Mouse (Mus musculus): ENCODE data around the gene Cep83. TPM values are rescaled to one million over a fixed set of nuclear protein-coding genes. Genes with fewer than 3 reads are reported as not detected.

Cep83 gene
- polyA plus RNA-seq, 1 experiment: 1.2 TPM

DNA sequence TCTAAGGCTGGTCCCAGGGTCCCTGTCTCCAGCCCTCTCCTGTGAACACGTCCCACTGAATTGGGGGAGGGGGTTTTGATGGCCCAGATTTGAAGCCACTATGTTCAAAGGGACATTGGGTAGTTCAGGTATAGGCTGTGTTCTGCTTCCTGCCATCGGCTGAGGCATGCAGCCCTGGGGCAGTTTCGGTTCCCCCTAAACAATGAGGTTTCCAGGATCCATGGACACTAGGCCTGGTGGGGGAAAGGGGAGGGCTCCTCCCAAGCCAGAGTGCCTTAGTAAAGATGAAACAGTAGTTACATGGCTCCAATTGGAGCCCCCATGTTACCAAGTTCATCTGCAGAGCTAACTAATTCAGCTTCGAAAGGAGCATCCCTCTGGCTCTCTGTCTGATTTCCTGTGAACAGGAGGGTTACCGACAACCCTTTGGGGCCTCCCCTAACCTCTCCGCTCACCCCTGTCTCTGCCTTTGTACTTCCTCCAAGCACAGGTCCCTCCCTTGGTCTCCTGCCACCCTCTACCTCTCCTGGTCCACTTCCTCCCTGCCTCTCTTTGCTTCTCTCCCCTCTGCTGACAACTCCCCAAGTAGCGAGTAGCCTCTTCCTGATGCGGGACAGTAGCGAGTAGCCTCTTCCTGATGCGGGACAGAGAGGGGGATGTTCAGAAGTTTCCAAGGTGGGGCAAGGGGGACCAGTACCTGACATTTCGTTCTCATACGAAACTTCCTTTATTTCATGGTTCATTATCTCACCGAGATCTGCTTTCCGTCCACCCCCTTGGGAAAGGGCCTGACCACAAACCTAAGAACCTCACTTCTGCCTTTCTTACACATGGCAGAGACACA is 139.7 kb downstream of the Cep83 start:
- no peaks in the 10 kb centered on the region for H3K36me3 ChIP-seq (ENCODE audit: control insufficient read depth)

DNA sequence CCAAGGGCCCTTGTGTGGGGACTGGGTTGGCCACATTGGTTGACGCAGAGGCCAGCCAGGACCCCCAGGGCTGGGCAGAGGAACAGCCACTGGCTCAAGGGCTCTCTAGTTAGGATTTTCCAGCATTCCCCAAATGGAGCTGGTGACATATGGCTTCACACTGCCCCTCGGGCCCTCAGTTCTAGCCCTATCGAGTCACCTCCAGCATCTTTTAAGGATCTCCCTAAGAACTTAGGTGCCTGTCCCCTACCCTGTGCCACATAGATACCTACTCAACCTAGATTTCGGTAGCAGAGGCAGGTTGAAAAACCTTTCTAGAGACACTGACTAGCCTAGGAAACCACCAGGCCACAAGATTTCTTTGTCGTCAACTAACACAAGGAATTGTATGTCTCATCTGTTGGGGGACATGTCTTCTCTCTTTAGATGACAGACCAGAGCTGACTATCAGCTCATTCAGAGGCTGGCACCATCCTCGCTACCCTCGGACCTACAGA is 140.3 kb downstream of the Cep83 start:
- H3K36me3 ChIP-seq (ENCODE audit: control insufficient read depth): no peaks in the 10 kb centered on the region
- H3K27me3 ChIP-seq (ENCODE audit: control insufficient read depth): no peaks in the 10 kb centered on the region
- peaks cover 7% of the 10 kb centered on the region for H3K4me1 ChIP-seq (ENCODE audit: control insufficient read depth)
- no peak overlapping the region for H3K4me3 ChIP-seq (replicated peaks)
- no peaks in the 10 kb centered on the region for H3K9me3 ChIP-seq (ENCODE audit: control insufficient read depth, low read length)
- no peak for TF ChIP-seq GATA1 (IDR thresholded peaks at IDR 0.05; ENCODE audit: low read length)
- no peak for TF ChIP-seq TAL1 (IDR thresholded peaks at IDR 0.05; ENCODE audit: low read length)

More for the DNA sequence above, 139.7 kb downstream of the Cep83 start:
- no peaks in the 10 kb centered on the region for H3K9me3 ChIP-seq (ENCODE audit: control insufficient read depth, low read length)
- no peak for TF ChIP-seq TAL1 (IDR thresholded peaks at IDR 0.05; ENCODE audit: low read length)
- TF ChIP-seq GATA1 (IDR thresholded peaks at IDR 0.05; ENCODE audit: low read length): no peak
- H3K4me3 ChIP-seq (replicated peaks): no peak overlapping the region
- no peaks in the 10 kb centered on the region for H3K27me3 ChIP-seq (ENCODE audit: control insufficient read depth)
- H3K4me1 ChIP-seq (ENCODE audit: control insufficient read depth): peaks cover 7% of the 10 kb centered on the region

DNA sequence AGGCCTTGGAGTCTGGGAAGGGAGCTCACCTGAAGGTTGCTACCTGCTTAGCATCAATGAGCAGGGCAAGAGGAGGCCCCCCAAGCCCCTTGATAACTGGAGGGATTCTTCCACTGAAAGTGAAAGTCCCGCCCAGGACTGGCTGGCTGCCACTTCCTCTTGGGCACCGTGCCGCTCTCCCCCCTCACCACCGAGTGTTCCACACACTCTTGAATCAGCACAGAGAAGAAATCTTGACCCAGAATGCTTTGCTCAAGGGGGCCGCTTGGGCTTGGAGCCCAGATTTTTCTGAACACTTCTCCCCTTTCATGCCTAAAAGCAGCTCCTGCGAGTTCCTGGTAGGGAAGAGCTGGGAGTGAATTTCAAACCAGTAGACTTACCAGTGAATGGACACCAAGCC is 141.0 kb downstream of the Cep83 start:
- H3K4me3 ChIP-seq (replicated peaks): no peak overlapping the region
- TF ChIP-seq TAL1 (IDR thresholded peaks at IDR 0.05; ENCODE audit: low read length) (no peak), GATA1 (IDR thresholded peaks at IDR 0.05; ENCODE audit: low read length) (no peak)
- no peaks in the 10 kb centered on the region for H3K27me3 ChIP-seq (ENCODE audit: control insufficient read depth)
- H3K4me1 ChIP-seq (ENCODE audit: control insufficient read depth): peaks cover 7% of the 10 kb centered on the region
- H3K9me3 ChIP-seq (ENCODE audit: control insufficient read depth, low read length): no peaks in the 10 kb centered on the region
- H3K36me3 ChIP-seq (ENCODE audit: control insufficient read depth): no peaks in the 10 kb centered on the region

DNA sequence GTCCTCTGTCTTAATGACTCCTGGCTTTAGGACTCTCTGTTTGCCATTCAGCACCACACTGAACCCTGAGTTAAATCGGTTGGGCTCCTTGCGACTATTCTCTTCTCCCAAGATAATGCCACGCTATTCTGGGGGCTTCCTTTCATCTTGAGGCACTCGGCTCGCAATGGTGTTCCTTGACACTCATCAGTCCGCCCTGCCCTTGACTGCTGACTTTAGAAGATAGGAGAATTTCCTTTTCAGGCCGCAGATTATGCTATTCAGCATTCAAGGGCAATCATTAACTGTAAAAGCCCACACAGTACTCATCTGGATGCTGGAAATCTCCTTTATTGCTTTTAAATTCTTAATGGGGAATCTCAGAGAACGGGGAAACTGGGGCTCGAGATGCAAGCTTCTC is 147.4 kb downstream of the Cep83 start:
- Histone ChIP-seq H3K4me3 (replicated peaks) (no peak overlapping the region), H3K9me3 (ENCODE audit: control insufficient read depth, low read length) (no peaks in the 10 kb centered on the region), H3K4me1 (ENCODE audit: control insufficient read depth) (no peaks in the 10 kb centered on the region), H3K36me3 (ENCODE audit: control insufficient read depth) (no peaks in the 10 kb centered on the region), H3K27me3 (ENCODE audit: control insufficient read depth) (no peaks in the 10 kb centered on the region)
- no peak for TF ChIP-seq GATA1 (IDR thresholded peaks at IDR 0.05; ENCODE audit: low read length)
- no peak for TF ChIP-seq TAL1 (IDR thresholded peaks at IDR 0.05; ENCODE audit: low read length)

All from erythroblast, embryonic 14.5 days (primary cell).